Mouse (Mus musculus) bone marrow macrophage, adult 2 months (primary cell): Measurements from ENCODE around the gene Nrxn2.

Experiments used
- CTCF ChIP-seq: IDR thresholded peaks from 2 replicates; pipeline ENCODE4 v1.5.1; 2012; ENCODE audit warnings: low read depth, mild to moderate bottlenecking, low read length, moderate library complexity
- POLR2A ChIP-seq: IDR thresholded peaks from 2 replicates; pipeline ENCODE4 v1.6.1; 2012; ENCODE audit warnings: mild to moderate bottlenecking, low read depth, low read length, borderline replicate concordance

DNA sequence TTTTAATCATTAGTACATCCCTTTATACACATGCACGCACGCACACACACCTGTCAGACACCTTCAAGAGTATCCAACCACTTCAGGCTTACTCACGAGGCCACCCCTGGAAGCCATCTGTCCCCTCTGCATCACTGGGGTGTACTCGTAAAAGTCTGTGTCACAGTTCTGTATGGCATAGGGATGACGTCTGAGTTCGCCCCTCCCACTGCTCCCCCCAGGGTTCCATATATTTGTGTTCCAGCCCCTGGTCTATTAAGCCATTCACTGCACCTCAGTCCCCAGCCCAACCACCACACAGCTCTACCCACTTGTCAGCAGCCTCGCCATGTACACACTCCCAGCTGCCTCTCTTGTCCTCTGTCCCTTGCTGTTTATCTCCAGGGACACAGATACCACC, 3.5 kb downstream of the Nrxn2 start:
- TF ChIP-seq POLR2A (no peak), CTCF (no peak)
